Mouse (Mus musculus) myocyte (in vitro differentiated cells): ENCODE results near the gene AU021092.

Experiments
- E2F4 ChIP-seq: IDR thresholded peaks from one replicate; pipeline ENCODE4 v1.6.1; 2011; ENCODE audit warnings: mild to moderate bottlenecking, control low read depth, moderate library complexity; ENCODE audit not compliant: insufficient read depth
- MYOG ChIP-seq, 3 experiments: IDR thresholded peaks; one replicate each; pipeline ENCODE4 v1.6.1; 2011; ENCODE audit warnings: control low read depth in 2 of 3, low read depth in 2 of 3, mild to moderate bottlenecking in 2 of 3; ENCODE audit not compliant: insufficient read length in 2 of 3, control insufficient read depth in 1 of 3, insufficient read depth in 1 of 3
- POLR2A ChIP-seq: IDR thresholded peaks from one replicate; pipeline ENCODE4 v1.6.1; 2011; ENCODE audit warnings: low read depth, mild to moderate bottlenecking, control low read depth, moderate library complexity; ENCODE audit not compliant: insufficient read length
- TCF3 ChIP-seq: IDR thresholded peaks from one replicate; pipeline ENCODE4 v1.6.1; 2011; ENCODE audit warnings: low read depth, control low read depth; ENCODE audit not compliant: insufficient read length
- USF1 ChIP-seq: IDR thresholded peaks from one replicate; pipeline ENCODE4 v1.6.1; 2011; ENCODE audit warnings: low read depth, mild to moderate bottlenecking, control low read depth, moderate library complexity

DNA sequence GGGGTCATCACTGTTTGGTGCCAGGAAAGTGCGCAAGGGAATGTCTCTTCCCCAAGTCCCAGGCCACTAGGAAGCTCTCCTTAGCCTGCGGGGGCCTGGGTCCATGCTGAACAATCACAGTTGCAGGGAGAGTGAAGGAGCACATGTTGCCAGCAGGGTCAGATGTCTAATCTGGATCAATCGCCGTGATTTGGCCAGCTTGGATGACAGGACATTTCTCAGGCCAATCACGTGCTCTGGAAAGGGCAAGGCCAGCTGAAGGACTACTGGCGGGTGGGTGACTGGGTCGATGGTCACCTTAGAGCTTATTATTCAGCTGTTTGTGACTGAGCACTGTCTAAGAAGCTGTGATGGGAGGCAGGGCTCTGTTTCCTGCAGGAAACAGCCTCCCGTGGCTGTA lies 38.0 kb downstream of the AU021092 start:
- TF ChIP-seq TCF3: no peak
- TF ChIP-seq POLR2A: no peak
- TF ChIP-seq USF1: no peak
- no peak for TF ChIP-seq E2F4
- TF ChIP-seq MYOG (IDR thresholded peaks at IDR 0.05; ENCODE audit: control insufficient read depth in 1 of 3, insufficient read depth in 1 of 3, insufficient read length in 2 of 3, low read depth in 2 of 3): no peak
